Mouse (Mus musculus) testis, adult 2 months (tissue): ENCODE measurements around the gene A230050P20Rik.

Experiments
- CTCF ChIP-seq: fragments of 200-500 bp; IDR thresholded peaks from 2 replicates; pipeline ENCODE4 v1.5.1; 2012; ENCODE audit warnings: low read depth, mild to moderate bottlenecking, inconsistent platforms, low read length, moderate library complexity; ENCODE audit not compliant: control insufficient read depth, insufficient read depth, insufficient replicate concordance
- POLR2A ChIP-seq: fragments of 200-500 bp; IDR thresholded peaks from 2 replicates; pipeline ENCODE4 v1.6.1; 2012; ENCODE audit warnings: low read depth, mild to moderate bottlenecking, inconsistent platforms, low read length, moderate library complexity; ENCODE audit not compliant: control insufficient read depth

DNA sequence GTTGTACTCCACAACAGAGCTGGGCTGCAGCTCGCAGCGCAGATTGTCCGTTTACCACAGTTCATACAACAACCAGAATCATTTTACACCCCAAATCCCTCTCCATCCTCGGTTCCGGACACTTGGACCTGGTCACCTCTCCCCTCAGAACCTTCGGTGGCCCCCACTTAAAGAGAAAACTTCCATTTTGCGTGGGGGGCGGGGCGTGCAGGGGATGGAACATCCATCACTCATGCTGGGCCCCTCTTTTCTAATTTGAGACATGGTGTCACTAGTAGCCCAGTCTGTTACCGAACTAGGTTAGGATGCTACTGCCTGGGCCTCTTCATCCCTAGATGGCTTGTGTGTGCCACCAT is 10.2 kb downstream of the A230050P20Rik start:
- no peak for TF ChIP-seq CTCF
- TF ChIP-seq POLR2A = no peak
